Mouse (Mus musculus): ENCODE data around the gene Cflar.

- TF ChIP-seq EP300 (optimal IDR thresholded peaks at IDR 0.05), result no peak
- no peak for TF ChIP-seq CTCF (IDR thresholded peaks at IDR 0.05; ENCODE audit: low read depth)
Measured at GRCm38 (mm10) chr1:58769136-58769535, 57.8 kb downstream of the Cflar start.
